Mouse (Mus musculus) CH12.LX (cell line): ENCODE data around the gene Magel2.

ENCODE experiments used
- CHD1 ChIP-seq: IDR thresholded peaks from 2 replicates; pipeline ENCODE4 v1.6.1; 2012; ENCODE audit warnings: low read depth, low read length, improper control_type of control experiment, inconsistent platforms
- CHD2 ChIP-seq: IDR thresholded peaks from 2 replicates; pipeline ENCODE4 v1.6.1; 2011; ENCODE audit warnings: low read length, improper control_type of control experiment
- CTCF ChIP-seq, 2 experiments: IDR thresholded peaks in 1 of 2; conservative IDR thresholded peaks in 1 of 2; 2 replicates each; pipeline ENCODE4 v1.5.1; 2011 to 2012; ENCODE audit warnings: low read depth in 2 of 2, low read length in 2 of 2, improper control_type of control experiment in 1 of 2, inconsistent platforms in 1 of 2, mild to moderate bottlenecking in 1 of 2, moderate library complexity in 1 of 2
- E2F4 ChIP-seq: IDR thresholded peaks from 2 replicates; pipeline ENCODE4 v1.6.1; 2011; ENCODE audit warnings: low read depth, low read length, improper control_type of control experiment; ENCODE audit not compliant: insufficient replicate concordance
- ELF1 ChIP-seq: IDR thresholded peaks from 2 replicates; pipeline ENCODE4 v1.6.1; 2014; ENCODE audit warnings: low read depth, mild to moderate bottlenecking, inconsistent platforms, low read length, improper control_type of control experiment
- HCFC1 ChIP-seq: IDR thresholded peaks from 2 replicates; pipeline ENCODE4 v1.6.1; 2012; ENCODE audit warnings: low read depth, mild to moderate bottlenecking, inconsistent platforms, low read length, improper control_type of control experiment
- NRF1 ChIP-seq: IDR thresholded peaks from 2 replicates; pipeline ENCODE4 v1.6.1; 2014; ENCODE audit warnings: low read depth, mild to moderate bottlenecking, inconsistent platforms, low read length, improper control_type of control experiment, moderate library complexity
- POLR2A ChIP-seq: IDR thresholded peaks from 2 replicates; pipeline ENCODE4 v1.6.1; 2011; ENCODE audit warnings: low read depth, mild to moderate bottlenecking, improper control_type of control experiment, low read length
- POLR2AphosphoS2 ChIP-seq: IDR thresholded peaks from 2 replicates; pipeline ENCODE4 v1.6.1; 2011; ENCODE audit warnings: low read depth, low read length, improper control_type of control experiment
- TBP ChIP-seq: conservative IDR thresholded peaks from 2 replicates; pipeline ENCODE4 v1.6.1; 2011; ENCODE audit warnings: low read depth, low read length, improper control_type of control experiment
- ZC3H11A ChIP-seq: IDR thresholded peaks from 2 replicates; pipeline ENCODE4 v1.6.1; 2012; ENCODE audit warnings: low read depth, mild to moderate bottlenecking, inconsistent platforms, low read length, improper control_type of control experiment

DNA sequence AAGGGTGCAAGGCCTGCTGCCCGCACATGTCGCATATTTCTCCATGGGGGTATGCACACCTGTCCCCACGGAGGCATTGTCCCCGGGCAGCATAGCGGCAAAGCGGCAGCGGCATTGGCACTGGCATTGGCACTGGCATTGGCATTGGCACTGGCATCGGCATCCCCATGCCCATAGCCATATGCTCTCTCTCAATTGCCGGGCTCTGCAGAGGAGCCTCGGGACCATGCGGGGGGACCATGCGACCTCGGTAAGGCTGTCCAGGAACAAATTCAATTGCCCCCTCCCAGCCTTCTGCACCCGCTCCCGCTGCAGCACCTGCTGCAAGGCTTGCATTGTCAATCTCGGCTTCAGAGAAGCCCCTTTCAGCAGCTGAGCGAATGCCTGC, 42.3 kb downstream of the Magel2 start:
- TF ChIP-seq POLR2A, result no peak
- TF ChIP-seq CHD1, result no peak
- no peak for TF ChIP-seq CHD2
- TF ChIP-seq CTCF (conservative IDR thresholded peaks at IDR 0.05 in 1 of 2, IDR thresholded peaks at IDR 0.05 in 1 of 2; ENCODE audit: low read depth in 2 of 2, low read length in 2 of 2), result no peak
- no peak for TF ChIP-seq HCFC1
- TF ChIP-seq POLR2AphosphoS2, result no peak
- TF ChIP-seq NRF1, result no peak
- TF ChIP-seq ELF1, result no peak
- TF ChIP-seq ZC3H11A, result no peak
- TF ChIP-seq E2F4, result no peak
- TF ChIP-seq TBP, result no peak
